Mouse (Mus musculus) stomach, embryonic 14.5 days (tissue): Measurements from ENCODE around the gene Chrdl2. TPM values are rescaled to one million over a fixed set of nuclear protein-coding genes. Genes with fewer than 3 reads are reported as not detected.
A peak's percentile ranks its signal among the peaks of the same experiment; 100 is the strongest.

Experiments used
- ATAC-seq: fragments of 200-750 bp; cut with Nextera tagmentation; 2 replicates; pipeline ENCODE4 v1.8.0; 2017; ENCODE audit warnings: low read depth, moderate TSS enrichment; ENCODE audit not compliant: insufficient number of reproducible peaks, insufficient read depth, low FRiP score
- H3K27ac ChIP-seq: fragments of 300-500 bp; sonication (generic); 2 replicates; pipeline ENCODE4 v1.5.1; 2014; ENCODE audit warnings: mild to moderate bottlenecking, low read length, moderate library complexity, mixed read lengths
- H3K27me3 ChIP-seq: fragments of 300-500 bp; sonication (generic); 2 replicates; pipeline ENCODE4 v1.6.1; 2014; ENCODE audit warnings: low read length, control low read depth, mixed read lengths; ENCODE audit not compliant: control insufficient read depth, insufficient read depth
- H3K36me3 ChIP-seq: fragments of 300-500 bp; sonication (generic); 2 replicates; pipeline ENCODE4 v1.6.1; 2014; ENCODE audit warnings: mild to moderate bottlenecking, control low read depth, low read length, moderate library complexity, mixed read lengths; ENCODE audit not compliant: control insufficient read depth, insufficient read depth
- H3K4me1 ChIP-seq: fragments of 300-500 bp; sonication (generic); 2 replicates; pipeline ENCODE4 v1.6.1; 2014; ENCODE audit warnings: low read length, control low read depth, mixed read lengths; ENCODE audit not compliant: control insufficient read depth, insufficient read depth
- H3K4me2 ChIP-seq: fragments of 300-500 bp; sonication (generic); replicated peaks from 2 replicates; pipeline ENCODE4 v1.6.1; 2014; ENCODE audit warnings: low read depth, low read length, control low read depth
- H3K4me3 ChIP-seq: fragments of 300-500 bp; sonication (generic); 2 replicates; pipeline ENCODE4 v1.5.1; 2014; ENCODE audit warnings: low read depth, low read length, control low read depth
- H3K9ac ChIP-seq: fragments of 300-500 bp; sonication (generic); replicated peaks from 2 replicates; pipeline ENCODE4 v1.6.1; 2014; ENCODE audit warnings: low read depth, mild to moderate bottlenecking, control low read depth, low read length, moderate library complexity, mixed read lengths
- H3K9me3 ChIP-seq: fragments of 300-500 bp; sonication (generic); 2 replicates; pipeline ENCODE4 v1.6.1; 2016; ENCODE audit warnings: low read depth, low read length, control low read depth; ENCODE audit not compliant: control insufficient read depth
- WGBS: fragments of 180-500 bp; shearing (Covaris S2); extraction: QIAGEN DNeasy Blood & Tissue Kit; methylation state at CpG from one replicate; pipeline ENCODE4 v1.1.7; 2014; 5-methylcytosine and 5-hydroxymethylcytosine counted together
- polyA plus RNA-seq: library from polyadenylated mRNA; unstranded; fragments of >200 nt; fragmentation: Nextera tagmentation; extraction: Ambion mirVana; gene quantifications from 2 replicates; pipeline ENCODE4 v1.2.1, GENCODE M21; 2014

Chrdl2 gene
- polyA plus RNA-seq, 1 experiment from 2014 or later: 1.0 TPM

DNA sequence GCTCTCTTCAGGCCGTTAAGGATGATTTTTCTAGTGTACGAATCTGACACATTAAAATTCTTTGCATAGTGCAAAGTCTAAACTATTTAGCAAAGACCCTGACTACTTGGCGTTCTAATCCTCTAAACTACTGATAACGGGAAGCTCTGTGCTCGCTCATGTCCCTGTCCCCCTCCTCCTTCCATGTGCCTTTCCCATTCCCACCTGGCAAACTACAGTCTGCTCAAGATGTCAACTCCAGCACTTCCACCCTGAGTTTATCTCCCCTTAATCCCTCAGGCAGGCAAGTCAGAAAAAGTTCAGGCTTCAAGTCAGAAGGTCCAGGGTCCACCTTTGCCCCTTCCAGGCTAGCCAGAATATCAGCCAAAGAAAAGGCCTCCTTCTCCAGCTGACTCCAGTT, 70.3 kb downstream of the Chrdl2 start:
- Histone ChIP-seq H3K9me3 (no peaks in the 10 kb centered on the region), H3K4me3 (no peak overlapping the region), H3K27me3 (no peaks in the 10 kb centered on the region), H3K36me3 (0 out of 2 replicates have a peak, but pooled peaks cover 4% of the 10 kb centered on the region), H3K4me1 (peaks cover 11% of the 10 kb centered on the region), H3K9ac (no peak overlapping the region), H3K27ac (no peak overlapping the region), H3K4me2 (no peak overlapping the region)
- ATAC-seq: no peak
- 40% methylated on average over 5 of the region's 5 CpGs for WGBS

DNA sequence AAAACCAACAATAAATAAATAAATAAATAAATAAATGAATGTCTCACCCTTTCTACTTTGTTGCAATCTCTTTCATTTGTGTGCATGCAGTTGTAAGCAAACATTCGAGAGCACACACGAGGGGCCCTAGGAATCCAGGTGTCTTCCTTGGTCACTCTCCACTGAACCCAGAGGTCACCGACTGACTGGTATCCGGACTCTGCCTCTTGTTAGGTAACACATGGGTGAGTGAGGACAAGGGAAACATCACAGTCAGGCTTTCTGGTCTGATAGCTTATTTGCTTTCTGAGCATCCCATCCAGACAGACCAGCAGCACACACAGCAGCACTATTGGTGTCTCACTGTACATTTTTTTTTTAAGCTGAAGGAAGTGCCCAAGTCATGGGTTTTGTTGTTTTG, 71.1 kb downstream of the Chrdl2 start:
- Histone ChIP-seq H3K36me3 (peaks cover 8% of the 10 kb centered on the region), H3K27me3 (no peaks in the 10 kb centered on the region), H3K27ac (no peak overlapping the region), H3K4me2 (no peak overlapping the region), H3K9ac (no peak overlapping the region), H3K9me3 (no peaks in the 10 kb centered on the region), H3K4me1 (peaks cover 11% of the 10 kb centered on the region), H3K4me3 (no peak overlapping the region)
- 78% methylated on average over 4 of the region's 4 CpGs for WGBS
- ATAC-seq: no peak

DNA sequence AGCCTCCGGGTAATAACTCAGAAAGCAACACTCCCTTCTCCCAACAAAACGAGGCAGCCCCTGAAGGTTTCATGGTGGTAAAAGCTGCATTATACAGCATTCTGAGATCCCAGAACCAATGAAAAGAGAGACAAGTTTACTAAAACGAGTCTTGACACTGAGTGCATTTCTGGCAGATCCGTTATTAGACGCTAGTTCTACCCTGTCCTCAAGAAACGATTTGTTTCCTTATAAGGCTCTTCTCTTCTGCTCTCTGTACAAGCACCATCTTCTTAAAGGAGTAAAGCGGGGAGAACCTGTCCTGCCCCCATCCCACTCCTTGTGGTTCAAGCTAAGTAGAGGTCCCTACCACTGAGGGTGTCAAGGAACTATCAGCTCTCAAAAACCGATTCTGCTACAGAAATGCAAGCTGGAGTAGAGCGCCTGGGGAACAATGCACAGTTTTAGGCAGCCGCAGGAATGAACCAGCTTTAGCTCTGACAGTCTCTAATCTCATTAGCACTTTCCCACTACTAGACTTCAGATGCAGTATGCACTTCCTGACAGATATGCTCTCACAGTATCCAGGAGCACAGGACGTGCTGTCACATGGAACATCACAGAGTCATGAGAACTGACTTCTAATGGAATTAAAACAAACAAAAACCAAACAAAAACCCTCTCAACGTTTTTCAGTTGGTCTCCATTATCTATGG, 74.3 kb downstream of the Chrdl2 start:
- Histone ChIP-seq H3K36me3 (peaks cover 31% of the 10 kb centered on the region), H3K4me1 (peaks cover 4% of the 10 kb centered on the region; the same call in 1 of the 2 replicates), H3K27ac (peak overlapping the region; percentile 79), H3K4me3 (no peak overlapping the region), H3K9me3 (no peaks in the 10 kb centered on the region), H3K4me2 (no peak overlapping the region), H3K27me3 (no peaks in the 10 kb centered on the region), H3K9ac (no peak overlapping the region)
- 59% methylated on average over 12 of the region's 12 CpGs for WGBS
- no peak; the same call in 1 of the 2 replicates for ATAC-seq

DNA sequence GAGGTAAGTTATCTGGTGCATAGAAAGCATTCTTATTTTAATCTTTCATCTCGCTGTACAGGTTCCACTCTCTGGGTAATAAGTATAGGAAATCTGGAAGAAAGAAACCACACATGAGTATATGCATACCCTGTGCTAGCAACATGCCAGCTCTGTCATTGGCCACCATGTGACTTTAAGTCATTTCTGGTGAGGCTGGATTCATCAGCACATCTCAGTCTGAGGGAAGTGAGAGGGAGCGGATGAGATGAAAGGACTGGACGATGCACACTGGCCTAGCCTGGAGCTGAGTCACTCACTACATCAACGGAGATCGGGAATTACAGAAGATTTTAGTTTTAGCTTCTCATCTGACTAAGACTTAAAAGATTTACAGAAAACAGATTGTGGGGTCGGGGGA, 76.9 kb downstream of the Chrdl2 start:
- Histone ChIP-seq H3K36me3 (peaks cover 52% of the 10 kb centered on the region), H3K4me1 (peaks cover 4% of the 10 kb centered on the region; the same call in 1 of the 2 replicates), H3K9ac (no peak overlapping the region), H3K27ac (no peak overlapping the region), H3K4me3 (no peak overlapping the region), H3K27me3 (no peaks in the 10 kb centered on the region), H3K4me2 (no peak overlapping the region), H3K9me3 (no peaks in the 10 kb centered on the region)
- no peak for ATAC-seq
- WGBS: 91% methylated on average over 6 of the region's 6 CpGs

DNA sequence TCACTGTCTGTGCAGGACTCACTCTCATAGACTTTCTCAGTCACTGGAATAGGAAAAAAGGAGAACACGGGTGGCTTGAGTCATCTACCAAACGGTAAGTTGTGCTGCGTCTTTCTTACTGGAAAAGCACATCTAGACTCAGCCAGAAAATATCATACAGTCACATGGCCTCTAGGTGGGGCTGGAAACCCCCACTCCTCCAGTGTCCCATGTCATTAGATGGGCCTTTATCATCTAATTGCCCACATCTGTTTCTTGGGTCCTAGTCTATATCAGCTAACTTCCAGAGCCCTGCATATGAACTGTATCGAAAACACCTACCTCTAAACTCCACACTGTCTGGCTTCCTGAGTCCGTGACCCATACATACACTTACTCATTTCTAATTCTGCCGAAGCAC, 77.8 kb downstream of the Chrdl2 start:
- Histone ChIP-seq H3K27me3 (no peaks in the 10 kb centered on the region), H3K9me3 (no peaks in the 10 kb centered on the region), H3K9ac (no peak overlapping the region), H3K27ac (no peak overlapping the region), H3K36me3 (peaks cover 57% of the 10 kb centered on the region), H3K4me1 (peaks cover 4% of the 10 kb centered on the region; the same call in 1 of the 2 replicates), H3K4me2 (no peak overlapping the region), H3K4me3 (no peak overlapping the region)
- ATAC-seq: no peak
- WGBS: 89% methylated on average over 6 of the region's 6 CpGs

Other genes starting within 250 kb of the Chrdl2 start
- gene Olfr521, start 242.7 kb upstream of the Chrdl2 start, polyA plus RNA-seq: not detected in 2 replicates
- 7.0 and 7.1 TPM in 2 replicates for gene Neu3, start 177.8 kb upstream of the Chrdl2 start, polyA plus RNA-seq
- 0.29 and 0.50 TPM in 2 replicates for gene Xrra1, start 147.1 kb upstream of the Chrdl2 start, polyA plus RNA-seq
- gene Spcs2, start 142.7 kb upstream of the Chrdl2 start, polyA plus RNA-seq: 287 and 322 TPM in 2 replicates
- gene Rnf169, start 25.7 kb upstream of the Chrdl2 start, polyA plus RNA-seq: 8.9 and 9.9 TPM in 2 replicates
- 73.9 and 75.2 TPM in 2 replicates for gene Pold3, start 115.4 kb downstream of the Chrdl2 start, polyA plus RNA-seq
- gene Lipt2, start 153.1 kb downstream of the Chrdl2 start, polyA plus RNA-seq: 23.6 and 25.7 TPM in 2 replicates
- gene Kcne3, start 170.3 kb downstream of the Chrdl2 start, polyA plus RNA-seq: 19.6 and 23.0 TPM in 2 replicates
- gene Pgm2l1, start 221.2 kb downstream of the Chrdl2 start, polyA plus RNA-seq: 4.3 and 4.6 TPM in 2 replicates